Mouse (Mus musculus): ENCODE data around the gene Tunar.

GRCm38 (mm10) chr12:105346861-105347260 is 13.2 kb downstream of the Tunar start:
- TF ChIP-seq CTCF (IDR thresholded peaks at IDR 0.05; ENCODE audit: extremely low read depth, insufficient read depth, low read length) (no peak), POLR2A (IDR thresholded peaks at IDR 0.05; ENCODE audit: extremely low read depth, insufficient read depth, low read length) (no peak)
